Mouse (Mus musculus) CD4-positive, CD25-positive, alpha-beta regulatory T cell, adult 2 months (primary cell): ENCODE measurements around the gene Evi2a.

ENCODE experiments used
- DNase-seq: peaks from one replicate; pipeline ENCODE4 v3.0.0-alpha.2; 2012; ENCODE audit warnings: low read depth, low spot score

Evi2a gene

GRCm38 (mm10) chr11:79524310-79524575, 6.2 kb downstream of the Evi2a start:
- peak; percentile 43 for DNase-seq

DNA sequence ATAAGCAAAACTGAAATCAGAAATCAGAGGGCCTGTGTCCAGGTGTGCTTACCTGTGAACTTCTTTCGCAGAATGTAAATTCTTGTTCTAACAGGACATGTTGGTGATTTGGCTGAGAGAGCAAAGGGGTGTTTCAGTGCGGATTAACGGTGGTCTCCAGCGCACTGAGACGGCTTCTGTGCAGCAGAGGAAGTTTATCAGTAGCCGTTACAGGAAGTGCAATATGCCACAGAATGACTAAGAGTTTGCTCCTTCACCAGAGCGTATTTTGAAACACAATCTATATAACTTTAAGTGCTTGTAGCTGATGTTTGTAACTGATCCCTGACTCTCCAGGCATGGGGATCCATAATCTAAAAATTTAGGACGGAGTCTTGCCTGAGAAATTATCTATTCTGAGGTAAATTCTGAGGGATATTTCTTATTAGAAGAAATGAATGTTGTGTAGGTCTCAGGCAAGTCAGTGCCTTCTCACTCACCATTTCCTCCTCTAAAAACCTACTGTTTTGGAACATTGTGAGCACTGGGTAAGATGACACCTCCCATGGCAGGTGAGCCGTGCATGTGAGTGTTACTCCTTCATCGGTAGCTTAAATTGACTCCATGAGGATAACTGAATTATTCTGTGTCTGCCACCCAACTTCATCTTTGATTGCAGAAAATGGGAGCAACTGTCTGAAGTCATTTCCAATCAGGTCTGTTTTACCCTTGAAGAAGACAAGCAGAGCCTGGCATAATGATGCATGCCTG, 6.7 kb downstream of the Evi2a start, which contains the start of gene Evi2b:
Evi2b (minus strand) TSS at position 203 of the 750 bp plus-strand sequence.
- peak; percentile 62 for DNase-seq

- no peak for DNase-seq
These were observed 7.5 kb downstream of the Evi2a start for GRCm38 (mm10) chr11:79522944-79523343.

DNA sequence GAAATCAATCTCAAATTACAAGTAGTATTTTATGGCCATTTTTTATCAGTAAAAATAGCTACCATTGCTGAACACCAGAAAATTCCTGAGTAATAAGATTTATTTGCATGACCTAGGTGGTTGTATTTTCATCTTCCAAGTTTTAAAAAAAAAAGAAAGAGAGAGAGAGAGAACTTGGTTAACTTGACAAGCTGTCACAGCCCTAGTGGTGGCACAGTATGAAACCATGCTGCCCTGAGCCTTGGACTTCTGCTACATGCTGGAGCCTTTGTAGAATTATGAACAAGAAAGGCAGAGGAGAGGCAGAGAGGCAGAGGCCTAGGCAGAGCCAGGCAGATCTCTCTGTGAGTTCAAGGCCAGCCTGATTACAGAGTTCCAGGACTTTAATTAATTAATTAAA, 8.5 kb downstream of the Evi2a start:
- DNase-seq: peak; percentile 60

- DNase-seq: peak; percentile 23
These were observed 9.6 kb downstream of the Evi2a start for GRCm38 (mm10) chr11:79520772-79521171.

DNA sequence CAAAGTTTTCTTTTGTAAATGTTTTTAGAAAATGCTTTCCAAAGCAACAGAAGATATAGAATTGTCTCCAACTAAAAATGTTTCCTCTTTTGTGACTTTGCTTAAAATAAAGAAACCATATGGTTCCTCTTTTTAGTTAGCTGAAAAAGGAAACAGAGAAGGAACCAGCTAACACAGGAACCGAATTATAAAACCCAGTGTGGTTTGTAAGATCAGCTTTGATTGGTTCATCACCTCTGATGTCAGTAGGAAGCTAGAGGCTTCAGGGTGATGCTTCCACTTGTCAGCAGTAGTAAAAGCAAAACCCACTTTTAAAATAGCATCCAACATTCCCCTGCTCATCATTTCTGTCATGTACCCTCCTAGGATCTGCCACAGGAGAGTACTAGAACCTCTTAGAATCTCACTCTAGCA, 10.5 kb downstream of the Evi2a start:
- DNase-seq: peak; percentile 85

DNA sequence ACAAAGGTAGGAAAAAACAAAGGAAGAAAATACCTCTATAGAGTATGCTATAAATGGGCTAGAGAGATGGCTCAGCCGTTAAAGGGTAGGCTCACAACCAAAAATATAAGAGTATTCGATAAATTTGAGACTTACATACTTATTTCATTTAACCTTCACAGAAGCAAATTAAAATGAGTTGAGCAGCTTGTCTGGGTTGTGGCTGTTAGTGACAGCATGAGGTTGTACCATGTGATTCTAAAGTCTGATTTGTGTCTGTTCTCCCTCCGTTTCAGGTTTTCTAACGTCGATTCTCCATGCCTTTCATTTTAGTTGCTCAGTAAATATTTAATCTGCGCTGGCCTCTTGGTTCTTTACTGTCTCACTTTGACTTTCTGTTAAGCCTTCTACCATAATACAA, 11.1 kb downstream of the Evi2a start:
- peak; percentile 22 for DNase-seq

DNA sequence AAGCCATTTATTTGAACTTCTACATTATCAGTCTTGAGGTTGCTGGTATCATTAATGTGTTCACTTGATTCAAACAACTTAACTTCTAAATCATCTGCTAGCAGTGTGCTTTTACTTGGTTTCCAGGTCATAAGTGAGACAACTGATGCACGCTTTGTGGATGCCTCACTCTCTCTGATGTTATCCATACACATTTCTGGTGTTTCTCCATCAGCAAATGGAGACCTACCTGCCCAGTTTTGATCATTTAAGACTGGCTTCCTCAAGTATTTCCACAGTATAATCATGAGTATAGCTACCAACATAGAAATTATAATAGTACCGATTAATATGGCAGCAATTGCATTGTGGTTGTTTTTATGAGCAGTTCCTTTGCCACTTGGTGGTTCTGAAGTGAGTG, 14.6 kb downstream of the Evi2a start:
- no peak for DNase-seq

GRCm38 (mm10) chr11:79515331-79515730, 15.1 kb downstream of the Evi2a start:
- no peak for DNase-seq

GRCm38 (mm10) chr11:79511970-79512369, 18.4 kb downstream of the Evi2a start:
- no peak for DNase-seq

GRCm38 (mm10) chr11:79504506-79504905, 25.9 kb downstream of the Evi2a start:
- DNase-seq: no peak

DNA sequence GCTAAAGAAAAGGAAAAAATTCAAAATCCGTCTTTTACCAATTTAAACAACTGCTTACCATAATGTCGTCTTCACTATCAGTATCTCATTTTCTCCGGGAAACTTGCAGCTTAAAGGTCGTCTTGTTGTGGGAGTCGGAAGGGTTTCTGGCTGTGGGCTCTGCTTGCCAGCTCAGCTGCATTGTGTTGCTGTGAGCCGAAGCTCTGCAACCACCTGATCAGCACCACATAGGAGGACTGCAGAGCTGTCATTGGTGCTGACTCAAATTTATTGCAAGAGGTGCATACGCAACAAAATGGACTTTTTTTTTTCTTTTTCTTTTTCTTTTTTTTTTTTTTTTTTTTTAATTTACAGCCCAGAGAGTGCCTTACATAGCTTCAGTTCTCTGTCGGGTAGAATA, 26.6 kb downstream of the Evi2a start, which contains the start of gene Omg:
Omg (minus strand) TSS at position 240 of the 400 bp plus-strand sequence.
- no peak for DNase-seq

DNA sequence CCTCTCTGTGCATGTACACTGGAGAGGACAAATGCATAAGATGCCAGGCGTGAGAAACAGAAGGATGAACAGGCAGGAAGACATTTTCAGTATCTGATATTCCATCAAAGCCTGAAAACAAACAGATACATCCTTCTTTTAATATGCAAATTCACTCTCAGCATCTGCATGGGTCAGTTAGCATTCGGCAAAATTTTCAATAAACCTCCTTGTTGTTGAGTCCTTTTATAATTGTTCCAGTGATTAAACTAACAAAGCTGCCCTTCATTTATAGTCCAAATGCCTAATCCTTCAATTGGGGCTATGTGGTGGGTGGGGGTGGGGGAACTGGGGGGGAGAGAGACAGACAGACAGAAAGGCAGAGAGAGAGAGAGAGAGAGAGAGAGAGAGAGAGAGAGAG, 27.5 kb downstream of the Evi2a start:
- DNase-seq: no peak

DNA sequence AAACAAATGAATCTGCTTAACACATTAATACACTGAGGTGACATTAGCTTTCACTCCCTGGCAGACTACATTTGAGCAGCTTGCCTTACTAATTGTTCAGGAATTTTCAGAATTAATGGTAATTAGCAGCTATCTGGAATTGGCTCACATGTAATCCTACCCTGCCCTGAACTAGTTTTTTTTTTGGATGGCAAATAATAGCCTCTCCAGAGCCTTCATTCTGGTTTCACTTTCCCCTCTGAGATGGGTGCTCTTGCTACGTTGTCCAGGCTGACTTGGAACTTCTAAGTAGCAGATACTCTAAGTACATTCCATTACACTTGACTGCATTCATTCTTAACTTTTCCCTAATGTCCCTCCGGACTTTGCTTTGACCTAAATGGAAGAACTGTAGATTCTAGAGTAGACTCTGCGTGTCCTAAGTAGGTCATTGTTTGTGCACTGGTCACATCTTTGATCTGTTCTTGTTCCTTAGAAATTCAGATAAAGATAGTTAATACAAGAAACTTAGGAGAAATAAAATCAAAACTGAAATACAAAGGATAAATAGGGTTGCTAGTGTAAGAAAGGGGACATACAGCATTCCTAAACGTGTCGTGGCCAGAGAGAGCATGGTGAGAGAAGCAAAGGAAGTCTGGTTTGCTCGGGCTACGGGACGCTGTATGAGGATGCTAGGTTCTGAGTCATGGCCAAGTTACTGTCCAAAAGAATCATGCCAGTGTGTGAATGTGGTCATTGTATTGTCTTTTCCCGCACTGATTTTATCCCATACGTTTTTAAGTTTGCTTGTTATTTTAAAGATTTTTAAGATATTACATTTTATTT, 35.2 kb downstream of the Evi2a start:
- DNase-seq: no peak

- DNase-seq: no peak
These were observed 45.7 kb downstream of the Evi2a start for GRCm38 (mm10) chr11:79484721-79485120.

- DNase-seq: no peak
These were observed 46.4 kb downstream of the Evi2a start for GRCm38 (mm10) chr11:79483876-79484528.

GRCm38 (mm10) chr11:79483392-79483791, 47.0 kb downstream of the Evi2a start:
- DNase-seq: no peak
